Mouse (Mus musculus) forebrain, embryonic 14.5 days (tissue): Measurements from ENCODE around the gene Tex26. TPM values are rescaled to one million over a fixed set of nuclear protein-coding genes. Genes with fewer than 3 reads are reported as not detected.

ENCODE experiments used
- polyA plus RNA-seq: library from polyadenylated mRNA; unstranded; fragments of >200 nt; fragmentation: Nextera tagmentation; extraction: Ambion mirVana; gene quantifications from 2 replicates; pipeline ENCODE4 v1.2.1, GENCODE M21; 2014

Gene Tex26
- polyA plus RNA-seq, 1 experiment from 2014 or later: 1.6 TPM

Other genes with a start within 250 kb of the Tex26 start
- 8.6 and 12.7 TPM in 2 replicates for gene Alox5ap, start 174.9 kb upstream of the Tex26 start, polyA plus RNA-seq
- gene Medag, start 27.9 kb upstream of the Tex26 start, polyA plus RNA-seq: 1.3 and 1.6 TPM in 2 replicates
- gene Wdr95, start 89.0 kb downstream of the Tex26 start, polyA plus RNA-seq: 0.69 and 1.2 TPM in 2 replicates
- gene Hsph1, start 196.7 kb downstream of the Tex26 start, polyA plus RNA-seq: 86.0 and 106 TPM in 2 replicates
- 16.1 and 17.1 TPM in 2 replicates for gene B3glct, start 238.6 kb downstream of the Tex26 start, polyA plus RNA-seq